Mouse (Mus musculus): ENCODE measurements at regions not wholly inside any gene's neighbourhood (a gene's known extent, or its start where the extent isn't known, plus 50 kb on each side); places are given as distances from the start of the nearest gene placed in this dataset.

GRCm38 (mm10) chr16:78635257-78635656 is 58.7 kb upstream of the D16Ertd472e start:
- DNase-seq (ENCODE audit: low spot score in 2 of 2) = peak; percentile 73 to 87

GRCm38 (mm10) chr16:78631797-78632196 is 55.3 kb upstream of the D16Ertd472e start:
- DNase-seq (ENCODE audit: low spot score in 2 of 2) = no peak

- no peak for DNase-seq (ENCODE audit: low spot score in 2 of 2)
These were observed 50.3 kb upstream of the D16Ertd472e start for GRCm38 (mm10) chr16:78626803-78627202.

Measured in right cerebral cortex, postnatal 10 days (tissue).